Mouse (Mus musculus) liver, adult 2 months (tissue): ENCODE measurements at regions not wholly inside any gene's neighbourhood (a gene's known extent, or its start where the extent isn't known, plus 50 kb on each side); places are given as distances from the start of the nearest gene placed in this dataset.
A peak's percentile ranks its signal among the peaks of the same experiment; 100 is the strongest.
"Not testable (repeated sequence)": the region's sequence is repeated elsewhere in the genome, so short reads cannot be mapped to it uniquely, and the experiment has no call there.

Experiments used
- DNase-seq: peaks from one replicate; pipeline ENCODE4 v3.0.0-alpha.2; 2011; ENCODE audit warnings: low read depth, low spot score; ENCODE audit errors: extremely low read depth
- H3K27ac ChIP-seq: fragments of 200-500 bp; replicated peaks from 2 replicates; pipeline ENCODE4 v1.5.1; 2012; ENCODE audit warnings: low read depth, mild to moderate bottlenecking, control low read depth, inconsistent platforms, low read length; ENCODE audit not compliant: insufficient read depth
- H3K27me3 ChIP-seq: fragments of 200-500 bp; 2 replicates; pipeline ENCODE4 v1.6.1; 2012; ENCODE audit warnings: mild to moderate bottlenecking, moderate library complexity, low read length, inconsistent platforms; ENCODE audit not compliant: control insufficient read depth, insufficient read depth
- H3K36me3 ChIP-seq: fragments of 200-500 bp; 2 replicates; pipeline ENCODE4 v1.6.1; 2012; ENCODE audit warnings: low read length, inconsistent platforms; ENCODE audit not compliant: control insufficient read depth, insufficient read depth
- H3K4me1 ChIP-seq: fragments of 200-500 bp; 2 replicates; pipeline ENCODE4 v1.6.1; 2011; ENCODE audit warnings: low read length; ENCODE audit not compliant: control insufficient read depth, insufficient read depth
- H3K4me3 ChIP-seq: fragments of 200-500 bp; 2 replicates; pipeline ENCODE4 v1.5.1; 2011; ENCODE audit warnings: low read depth, mild to moderate bottlenecking, control low read depth, low read length, moderate library complexity; ENCODE audit not compliant: insufficient read depth
- H3K79me2 ChIP-seq: fragments of 200-500 bp; 2 replicates; pipeline ENCODE4 v1.6.1; 2012; ENCODE audit warnings: inconsistent platforms, mild to moderate bottlenecking, low read length, moderate library complexity; ENCODE audit not compliant: control insufficient read depth, insufficient read depth
- H3K9ac ChIP-seq: fragments of 200-500 bp; 2 replicates; pipeline ENCODE4 v1.6.1; 2012; ENCODE audit warnings: low read depth, mild to moderate bottlenecking, control low read depth, inconsistent platforms, low read length
- CTCF ChIP-seq: fragments of 200-500 bp; IDR thresholded peaks from 2 replicates; pipeline ENCODE4 v1.5.1; 2011; ENCODE audit warnings: low read depth, low read length, control low read depth
- POLR2A ChIP-seq: fragments of 200-500 bp; IDR thresholded peaks from 2 replicates; pipeline ENCODE4 v1.6.1; 2011; ENCODE audit warnings: low read length, control low read depth; ENCODE audit not compliant: insufficient read depth; ENCODE audit errors: extremely low read depth
- WGBS: fragments of 180-500 bp; shearing (Covaris S2); methylation state at CpG from one replicate; pipeline ENCODE4 v1.1.7; 2018; 5-methylcytosine and 5-hydroxymethylcytosine counted together

DNA sequence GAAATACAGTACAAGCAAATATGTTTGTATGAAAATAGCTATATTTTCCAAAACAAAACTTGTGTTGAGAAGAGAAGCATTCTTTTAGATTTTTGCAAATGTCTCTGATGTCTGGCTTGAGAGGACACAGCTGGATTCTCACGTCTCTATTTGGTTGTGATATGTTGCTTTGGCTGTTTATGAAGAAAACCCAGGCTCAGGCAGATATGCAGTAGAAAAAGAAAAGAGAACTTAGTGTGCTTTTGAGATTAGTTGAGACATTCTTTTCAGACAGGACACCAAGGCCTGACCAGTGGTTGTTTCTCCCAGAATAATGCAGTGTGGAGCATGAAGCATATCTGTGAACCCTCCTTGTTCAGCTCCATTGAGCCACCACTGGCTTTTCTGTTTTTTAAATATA lies 178.8 kb upstream of the Mamld1 start:
- H3K79me2 ChIP-seq: no peaks in the 10 kb centered on the region
- H3K36me3 ChIP-seq: no peaks in the 10 kb centered on the region
- DNase-seq: no peak
- 79% methylated on average over 1 of the region's 1 CpGs for WGBS
- H3K27ac ChIP-seq: no peak overlapping the region
- no peaks in the 10 kb centered on the region for H3K27me3 ChIP-seq
- H3K4me3 ChIP-seq: no peak overlapping the region
- H3K9ac ChIP-seq: no peak overlapping the region
- H3K4me1 ChIP-seq: no peaks in the 10 kb centered on the region
- no peak for TF ChIP-seq CTCF
- no peak for TF ChIP-seq POLR2A

GRCm38 (mm10) chrX:70881326-70881725 lies 168.7 kb upstream of the Mamld1 start:
- Histone ChIP-seq H3K4me1 (no peaks in the 10 kb centered on the region), H3K36me3 (no peaks in the 10 kb centered on the region), H3K79me2 (no peaks in the 10 kb centered on the region), H3K27ac (no peak overlapping the region), H3K9ac (no peak overlapping the region), H3K27me3 (no peaks in the 10 kb centered on the region), H3K4me3 (no peak overlapping the region)
- 91% methylated on average over 2 of the region's 2 CpGs for WGBS
- TF ChIP-seq POLR2A (no peak), CTCF (no peak)
- no peak for DNase-seq

- H3K4me3 ChIP-seq: no peak overlapping the region
- WGBS: 77% methylated on average over 2 of the region's 2 CpGs
- H3K4me1 ChIP-seq: no peaks in the 10 kb centered on the region
- H3K27ac ChIP-seq: no peak overlapping the region
- TF ChIP-seq POLR2A (no peak), CTCF (no peak)
- H3K27me3 ChIP-seq: no peaks in the 10 kb centered on the region
- no peaks in the 10 kb centered on the region for H3K36me3 ChIP-seq
- no peaks in the 10 kb centered on the region for H3K79me2 ChIP-seq
- H3K9ac ChIP-seq: no peak overlapping the region
- DNase-seq: no peak
These were observed 166.6 kb upstream of the Mamld1 start for GRCm38 (mm10) chrX:70883461-70883860.

DNA sequence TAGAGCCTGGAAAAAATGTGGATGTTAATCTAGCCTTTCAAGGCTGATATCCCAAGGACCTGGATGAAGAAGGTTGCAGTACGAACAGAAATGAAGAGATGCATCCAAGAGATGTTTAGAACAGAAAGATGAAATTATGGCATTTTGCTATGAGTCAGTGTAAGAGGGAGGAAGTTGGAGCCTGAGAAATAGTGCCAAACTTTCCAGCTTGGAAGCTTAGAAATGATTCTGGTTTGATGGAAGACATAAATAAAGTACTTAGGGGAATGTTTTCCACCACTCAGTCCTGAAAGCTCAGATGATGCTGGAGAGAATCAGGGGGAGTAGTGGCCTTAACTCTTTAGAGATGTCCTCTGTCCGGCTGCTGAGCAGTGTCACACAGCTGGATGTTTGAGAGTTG lies 155.5 kb upstream of the Mamld1 start:
- Histone ChIP-seq H3K27me3 (no peaks in the 10 kb centered on the region), H3K4me3 (no peak overlapping the region), H3K36me3 (no peaks in the 10 kb centered on the region), H3K9ac (no peak overlapping the region), H3K4me1 (no peaks in the 10 kb centered on the region), H3K27ac (no peak overlapping the region), H3K79me2 (no peaks in the 10 kb centered on the region)
- no peak for TF ChIP-seq CTCF
- no peak for TF ChIP-seq POLR2A
- 83% methylated on average over 2 of the region's 2 CpGs for WGBS
- DNase-seq: no peak

DNA sequence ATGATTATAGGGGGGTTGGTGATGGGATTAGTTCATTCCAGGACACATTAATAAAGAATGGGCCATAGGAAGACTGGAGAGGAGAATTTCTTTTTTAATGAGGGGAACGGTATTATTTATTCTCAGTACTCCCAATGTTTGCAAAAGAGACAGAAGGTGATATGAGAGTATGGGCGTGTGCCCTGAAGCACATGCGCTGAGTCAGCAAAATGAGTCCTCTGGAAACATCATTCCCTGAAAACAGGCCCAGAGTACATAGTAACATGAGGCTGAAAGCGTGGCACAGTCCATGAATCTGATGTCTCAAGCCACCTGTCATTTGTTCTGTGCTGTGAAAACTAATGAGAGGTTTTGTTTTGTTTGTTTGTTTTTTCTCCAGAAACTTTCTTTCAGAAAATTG lies 154.5 kb upstream of the Mamld1 start:
- 78% methylated on average over 4 of the region's 4 CpGs for WGBS
- no peak for TF ChIP-seq CTCF
- no peak for TF ChIP-seq POLR2A
- H3K36me3 ChIP-seq: no peaks in the 10 kb centered on the region

DNA sequence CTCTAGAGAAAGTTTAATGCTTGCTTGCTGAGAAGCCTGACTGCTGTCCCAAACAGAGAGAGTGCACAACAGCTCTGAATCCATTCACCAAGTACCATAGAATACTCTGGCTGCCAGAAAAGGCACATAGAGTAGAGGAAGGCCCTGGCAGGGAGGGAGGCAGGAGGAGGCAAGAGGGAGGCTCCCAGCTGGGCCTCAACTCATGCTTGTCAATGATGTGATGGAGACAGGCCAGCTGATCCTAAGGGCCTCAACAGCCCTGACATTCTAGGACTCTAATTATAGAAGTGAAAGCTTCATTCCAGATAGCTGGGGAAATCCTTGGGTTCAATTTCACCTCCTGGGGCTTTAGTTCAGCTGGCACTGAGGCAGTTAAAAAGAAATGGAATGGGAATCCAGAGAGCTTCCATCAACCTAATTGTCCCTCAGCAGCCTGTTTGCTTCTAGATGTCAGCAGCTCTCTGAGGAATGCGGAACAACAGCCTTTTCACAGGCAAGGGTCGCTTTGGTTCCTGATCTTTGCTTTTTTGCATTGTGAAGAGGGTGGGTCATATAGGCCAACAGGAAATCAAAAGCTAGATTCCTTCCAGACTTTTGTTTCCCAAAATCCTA lies 152.8 kb upstream of the Mamld1 start:
- Histone ChIP-seq H3K27me3 (no peaks in the 10 kb centered on the region), H3K4me3 (no peak overlapping the region), H3K36me3 (no peaks in the 10 kb centered on the region), H3K79me2 (no peaks in the 10 kb centered on the region), H3K9ac (no peak overlapping the region), H3K4me1 (no peaks in the 10 kb centered on the region), H3K27ac (no peak overlapping the region)
- peak; percentile 14 for DNase-seq
- WGBS: 75% methylated on average over 2 of the region's 2 CpGs
- TF ChIP-seq POLR2A (no peak), CTCF (no peak)

More for the DNA sequence above, 154.5 kb upstream of the Mamld1 start:
- Histone ChIP-seq H3K4me1 (no peaks in the 10 kb centered on the region), H3K27me3 (no peaks in the 10 kb centered on the region), H3K4me3 (no peak overlapping the region), H3K9ac (no peak overlapping the region), H3K79me2 (no peaks in the 10 kb centered on the region), H3K27ac (no peak overlapping the region)
- DNase-seq: no peak

DNA sequence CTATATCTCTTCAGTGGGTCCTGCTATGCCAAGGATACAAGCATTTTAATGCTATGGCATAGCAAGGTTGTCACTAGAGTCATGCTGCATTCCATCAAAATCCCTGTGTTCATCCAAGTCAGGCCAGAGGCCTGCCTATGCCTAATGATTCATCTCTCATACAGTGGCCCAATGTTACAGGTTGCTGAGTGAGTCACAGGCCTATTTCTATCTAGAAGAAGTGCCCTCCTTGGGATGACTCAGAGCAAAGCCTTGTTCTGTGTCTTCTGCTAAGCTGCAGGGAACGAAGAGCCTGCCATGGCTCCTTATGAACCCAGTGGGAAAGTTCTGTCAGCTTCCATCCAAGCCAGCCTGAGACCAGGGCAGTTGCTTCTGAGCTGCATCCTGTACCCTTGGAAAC lies 151.2 kb upstream of the Mamld1 start:
- H3K4me3 ChIP-seq, H3K27me3 ChIP-seq, H3K9ac ChIP-seq, H3K36me3 ChIP-seq, H3K4me1 ChIP-seq, DNase-seq, H3K79me2 ChIP-seq, H3K27ac ChIP-seq: not testable (repeated sequence)
- WGBS: 77% methylated on average over 1 of the region's 1 CpGs
